ENCODE assay signal across 10 mouse cellular contexts in the genomic region with DNA sequence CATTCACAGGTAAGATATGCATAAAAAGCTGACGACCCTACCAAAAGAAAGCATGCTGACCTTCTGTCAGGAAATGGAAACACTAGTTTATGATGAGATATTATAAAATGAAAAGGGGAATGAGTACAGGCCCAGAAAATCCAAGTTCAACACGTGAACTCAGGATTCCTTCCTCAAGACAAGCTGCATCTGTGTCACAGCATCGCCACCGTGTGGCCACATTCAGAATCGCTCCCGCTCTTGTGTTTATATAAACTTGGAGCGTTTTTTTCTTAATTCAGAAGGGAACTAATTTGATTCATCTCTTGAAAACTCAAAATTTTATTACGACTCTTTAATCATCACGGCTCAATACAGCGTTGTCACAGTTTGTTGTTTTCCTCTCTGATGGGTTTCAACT. TPM values are rescaled to one million over a fixed set of nuclear protein-coding genes. Genes with fewer than 3 reads are reported as not detected.
DNase-seq lines count a peak whose midpoint lies in the region; ATAC-seq lines count a peak whose summit lies in the region.
"Had no signal": no experiment of that assay in that cellular context is flagged by ENCODE, and none has a peak within 500 bp of the region (broad histone marks: within the 10 kb centered on the region; RNA-seq: fewer than 3 reads in every experiment).

No protein-coding gene starts in this region.

- no peaks in the 10 kb centered on the region for H3K9me3 ChIP-seq in intestine, embryonic 14.5 days (ENCODE audit: control insufficient read depth, low read length)
- no peaks in the 10 kb centered on the region for H3K9me3 ChIP-seq in intestine, embryonic 16.5 days (ENCODE audit: control insufficient read depth, low read length)
- H3K9me3 ChIP-seq in midbrain, embryonic 11.5 days (ENCODE audit: control insufficient read depth, low read length), result no peaks in the 10 kb centered on the region
- H3K9me3 ChIP-seq: embryonic facial prominence, embryonic 13.5 days had no signal

- intact Hi-C loops in gastrocnemius, postnatal 36 days (cut with DNase I), result no loop called here

- no peak overlapping the region for H3K4me3 ChIP-seq in intestine, embryonic 14.5 days (ENCODE audit: low read depth, low read length)
- no peak overlapping the region for H3K4me3 ChIP-seq in intestine, embryonic 16.5 days (ENCODE audit: low read length)
- H3K4me3 ChIP-seq in midbrain, embryonic 11.5 days (ENCODE audit: low read depth, low read length), result no peak overlapping the region
- H3K4me3 ChIP-seq: embryonic facial prominence, embryonic 13.5 days; myocyte had no signal

- H3K27me3 ChIP-seq in intestine, embryonic 14.5 days (replicated peaks; ENCODE audit: control insufficient read depth, insufficient read depth, low read length), result no peaks in the 10 kb centered on the region
- no peaks in the 10 kb centered on the region for H3K27me3 ChIP-seq in intestine, embryonic 16.5 days (replicated peaks; ENCODE audit: control insufficient read depth, insufficient read depth, low read length)
- H3K27me3 ChIP-seq in midbrain, embryonic 11.5 days (ENCODE audit: control insufficient read depth, insufficient read depth, low read length), result no peaks in the 10 kb centered on the region
- H3K27me3 ChIP-seq in splenic B cell, adult 2 months (ENCODE audit: control insufficient read depth, insufficient read depth, low read length, poor library complexity, severe bottlenecking), result no peaks in the 10 kb centered on the region
- H3K27me3 ChIP-seq: embryonic facial prominence, embryonic 13.5 days had no signal

- ATAC-seq in intestine, embryonic 14.5 days (replicated peaks; ENCODE audit: low FRiP score, low TSS enrichment, low read depth), result no peak
- ATAC-seq in intestine, embryonic 16.5 days, result no peak
- ATAC-seq in activated CD4-positive, CD25-positive, alpha-beta regulatory T cell, adult 4 months, result peak; percentile 73
- peak; percentile 41; the same call in 1 of the 2 replicates for ATAC-seq in midbrain, embryonic 11.5 days (ENCODE audit: low FRiP score)

- no peaks in the 10 kb centered on the region for H3K4me1 ChIP-seq in intestine, embryonic 14.5 days (replicated peaks; ENCODE audit: control insufficient read depth, insufficient read depth, low read length)
- H3K4me1 ChIP-seq in intestine, embryonic 16.5 days (ENCODE audit: control insufficient read depth, insufficient read depth, low read length), result no peaks in the 10 kb centered on the region
- H3K4me1 ChIP-seq in midbrain, embryonic 11.5 days (ENCODE audit: control insufficient read depth, insufficient read depth, low read length), result no peaks in the 10 kb centered on the region
- H3K4me1 ChIP-seq: embryonic facial prominence, embryonic 13.5 days had no signal

- 10% methylated on average over 10 of the region's 10 CpGs for WGBS in intestine, embryonic 14.5 days
- 8% methylated on average over 10 of the region's 10 CpGs for WGBS in intestine, embryonic 16.5 days
- 10% methylated on average over 10 of the region's 10 CpGs for WGBS in midbrain, embryonic 11.5 days

- peak; percentile 91 for DNase-seq in intestine, embryonic 14.5 days (ENCODE audit: low spot score)
- peak; percentile 89 for DNase-seq in embryo, embryonic 10.5 days (ENCODE audit: low spot score)
- DNase-seq in gastrocnemius, postnatal 36 days, result peak; percentile 27 to 57
- peak; percentile 70 to 75 for DNase-seq in left cerebral cortex, adult 18-20 months (ENCODE audit: low spot score in 2 of 2)
- peak; percentile 99 for DNase-seq in midbrain, embryonic 11.5 days (ENCODE audit: low spot score, missing footprints)
- DNase-seq in splenic B cell, adult 2 months (ENCODE audit: low read depth, low spot score), result peak; percentile 74

- no peak overlapping the region for H3K9ac ChIP-seq in intestine, embryonic 14.5 days (ENCODE audit: low read length)
- no peak overlapping the region for H3K9ac ChIP-seq in intestine, embryonic 16.5 days (ENCODE audit: low read depth, low read length)
- no peak overlapping the region for H3K9ac ChIP-seq in midbrain, embryonic 11.5 days (ENCODE audit: low read length)
- H3K9ac ChIP-seq: embryonic facial prominence, embryonic 13.5 days had no signal

- no peak overlapping the region for H3K4me2 ChIP-seq in intestine, embryonic 14.5 days (ENCODE audit: low read length)
- no peak overlapping the region for H3K4me2 ChIP-seq in intestine, embryonic 16.5 days (ENCODE audit: low read depth, low read length)
- no peak overlapping the region for H3K4me2 ChIP-seq in midbrain, embryonic 11.5 days
- H3K4me2 ChIP-seq: embryonic facial prominence, embryonic 13.5 days had no signal

- H3K27ac ChIP-seq in intestine, embryonic 14.5 days (ENCODE audit: low read depth), result no peak overlapping the region
- H3K27ac ChIP-seq in intestine, embryonic 16.5 days (ENCODE audit: low read length), result no peak overlapping the region
- H3K27ac ChIP-seq in midbrain, embryonic 11.5 days (ENCODE audit: low read depth, low read length), result no peak overlapping the region
- H3K27ac ChIP-seq: embryonic facial prominence, embryonic 13.5 days had no signal

- H3K36me3 ChIP-seq in intestine, embryonic 14.5 days (ENCODE audit: control insufficient read depth, insufficient read depth, low read length), result no peaks in the 10 kb centered on the region
- no peaks in the 10 kb centered on the region for H3K36me3 ChIP-seq in intestine, embryonic 16.5 days (ENCODE audit: control insufficient read depth, insufficient read depth, low read length)
- H3K36me3 ChIP-seq in midbrain, embryonic 11.5 days (ENCODE audit: control insufficient read depth, insufficient read depth, low read length), result no peaks in the 10 kb centered on the region
- H3K36me3 ChIP-seq in splenic B cell, adult 2 months (ENCODE audit: control insufficient read depth, insufficient read depth, low read length, poor library complexity, severe bottlenecking), result no peaks in the 10 kb centered on the region
- H3K36me3 ChIP-seq: embryonic facial prominence, embryonic 13.5 days had no signal

RNA-seq across cellular contexts. Expression of gene 4930453N24Rik, which starts 22.7 kb away (rescaled TPM):
- polyA plus RNA-seq in intestine, embryonic 14.5 days (2014; fragmentation: Nextera tagmentation; extraction: Ambion mirVana), result 20.9 and 24.0 TPM in 2 replicates
- polyA plus RNA-seq in intestine, embryonic 16.5 days (2015; fragmentation: Nextera tagmentation; extraction: Ambion mirVana), result 14.9 and 16.4 TPM in 2 replicates
- polyA plus RNA-seq in activated CD4-positive, CD25-positive, alpha-beta regulatory T cell, adult 4 months (2017; shearing (Covaris generic)), result 10 to 100 TPM; 20.3 to 25.6 TPM
- total RNA-seq in gastrocnemius, postnatal 36 days (2021), result 10 to 100 TPM; 36.6 to 44.8 TPM
- total RNA-seq in left cerebral cortex, adult 18-20 months (2021), result 10 to 100 TPM; 22.7 to 24.8 TPM
- polyA plus RNA-seq in midbrain, embryonic 11.5 days (2014; fragmentation: Nextera tagmentation; extraction: Ambion mirVana), result 33.0 and 33.3 TPM in 2 replicates

Comparison
In these comparisons a context has a peak if more than half of its experiments do, and no peak if none do; other contexts are left out.
1. ATAC-seq: peak in activated CD4-positive, CD25-positive, alpha-beta regulatory T cell, adult 4 months (single experiment) and midbrain, embryonic 11.5 days (single experiment); none in intestine, embryonic 14.5 days (single experiment) and intestine, embryonic 16.5 days (single experiment).
2. DNase-seq: peak in every context shown above with its lines; median percentile 99 in midbrain, embryonic 11.5 days; 91 in intestine, embryonic 14.5 days; 89 in embryo, embryonic 10.5 days; 74 in splenic B cell, adult 2 months; 72 in left cerebral cortex, adult 18-20 months; 42 in gastrocnemius, postnatal 36 days.